ENCODE assay signal across 20 mouse cellular contexts in genomic region chr19:56378554-56379172, GRCm38 (mm10). TPM values are rescaled to one million over a fixed set of nuclear protein-coding genes. Genes with fewer than 3 reads are reported as not detected.
A peak's percentile ranks its signal among the peaks of the same experiment; 100 is the strongest.
DNase-seq lines count a peak whose midpoint lies in the region; ATAC-seq and TF ChIP-seq lines count a peak whose summit lies in the region.
"Had no signal": no experiment of that assay in that cellular context is flagged by ENCODE, and none has a peak within 500 bp of the region (broad histone marks: within the 10 kb centered on the region; RNA-seq: fewer than 3 reads in every experiment).

No protein-coding gene starts in this region.

- H3K9me3 ChIP-seq in heart, embryonic 12.5 days (replicated peaks), result 0 out of 2 replicates have a peak, but pooled peaks cover 5% of the 10 kb centered on the region
- H3K9me3 ChIP-seq: embryonic facial prominence, embryonic 12.5 days; hindbrain, embryonic 10.5 days; kidney, embryonic 15.5 days; limb, embryonic 12.5 days; lung, embryonic 15.5 days; midbrain, embryonic 12.5 days had no signal

- no peak overlapping the region; the same call in 1 of the 2 replicates for H3K4me3 ChIP-seq in gastrocnemius, adult 2 months
- H3K4me3 ChIP-seq in heart, embryonic 12.5 days, result no peak overlapping the region
- H3K4me3 ChIP-seq: embryonic facial prominence, embryonic 12.5 days; hindbrain, embryonic 10.5 days; kidney, embryonic 15.5 days; layer of hippocampus, adult 2 months; limb, embryonic 12.5 days; lung, embryonic 15.5 days; midbrain, embryonic 12.5 days; myocyte had no signal

- peak; percentile 67 for ATAC-seq in heart, embryonic 12.5 days (ENCODE audit: insufficient number of reproducible peaks, low FRiP score)
- no peak for ATAC-seq in monocyte, adult 5-6 weeks (replicated peaks; ENCODE audit: insufficient number of reproducible peaks, low FRiP score, low TSS enrichment, poor library complexity, severe bottlenecking)
- ATAC-seq: inflammation-experienced regulatory T-cells, adult 6 months; Patski had no signal

- peaks cover 29% of the 10 kb centered on the region for H3K36me3 ChIP-seq in heart, embryonic 12.5 days
- H3K36me3 ChIP-seq: embryonic facial prominence, embryonic 12.5 days; hindbrain, embryonic 10.5 days; kidney, embryonic 15.5 days; limb, embryonic 12.5 days; lung, embryonic 15.5 days; midbrain, embryonic 12.5 days had no signal

- TF ChIP-seq CTCF in gastrocnemius, adult 2 months (IDR thresholded peaks at IDR 0.05), result no peak

- H3K27me3 ChIP-seq in heart, embryonic 12.5 days (replicated peaks), result no peaks in the 10 kb centered on the region
- H3K27me3 ChIP-seq: embryonic facial prominence, embryonic 12.5 days; kidney, embryonic 15.5 days; limb, embryonic 12.5 days; lung, embryonic 15.5 days; midbrain, embryonic 12.5 days; Patski had no signal

- H3K9ac ChIP-seq in heart, embryonic 12.5 days, result no peak overlapping the region
- H3K9ac ChIP-seq: embryonic facial prominence, embryonic 12.5 days; kidney, embryonic 15.5 days; limb, embryonic 12.5 days; lung, embryonic 15.5 days; midbrain, embryonic 12.5 days had no signal

- peak; percentile 70 for DNase-seq in gastrocnemius, adult 2 months
- no peak for DNase-seq in gastrocnemius, postnatal 36 days
- peak; percentile 98 for DNase-seq in heart, adult 11 months
- DNase-seq in heart, postnatal 36 days, result peak; percentile 55 to 61
- no peak for DNase-seq in gastrocnemius, postnatal 4 days (ENCODE audit: low spot score in 2 of 2)
- DNase-seq in layer of hippocampus, postnatal 36 days, result no peak
- DNase-seq: thymus, postnatal 4 days had no signal

- H3K4me1 ChIP-seq in heart, embryonic 12.5 days (replicated peaks), result peaks cover 22% of the 10 kb centered on the region
- H3K4me1 ChIP-seq: embryonic facial prominence, embryonic 12.5 days; hindbrain, embryonic 10.5 days; kidney, embryonic 15.5 days; limb, embryonic 12.5 days; lung, embryonic 15.5 days; midbrain, embryonic 12.5 days had no signal

- H3K4me2 ChIP-seq in heart, embryonic 12.5 days, result peak overlapping the region; percentile 8; the same call in 1 of the 2 replicates
- H3K4me2 ChIP-seq: embryonic facial prominence, embryonic 12.5 days; kidney, embryonic 15.5 days; limb, embryonic 12.5 days; lung, embryonic 15.5 days; midbrain, embryonic 12.5 days had no signal

- peak overlapping the region; percentile 71 for H3K27ac ChIP-seq in gastrocnemius, adult 2 months
- H3K27ac ChIP-seq in heart, embryonic 12.5 days (ENCODE audit: poor library complexity, severe bottlenecking), result peak overlapping the region; percentile 84
- H3K27ac ChIP-seq: embryonic facial prominence, embryonic 12.5 days; hindbrain, embryonic 10.5 days; kidney, embryonic 15.5 days; layer of hippocampus, adult 2 months; limb, embryonic 12.5 days; lung, embryonic 15.5 days; midbrain, embryonic 12.5 days had no signal

- 32% methylated on average over 13 of the region's 13 CpGs for WGBS in heart, embryonic 12.5 days

- intact Hi-C loops in gastrocnemius, adult 2 months (cut with DNase I), result no loop called here
- intact Hi-C loops in gastrocnemius, postnatal 36 days (cut with DNase I), result no loop called here
- intact Hi-C loops in heart, postnatal 36 days (cut with DNase I), result no loop called here

RNA-seq across cellular contexts. Expression of gene Nrap, which starts 11.2 kb away (rescaled TPM):
- 100 to 1,000 TPM; 675 to 914 TPM for total RNA-seq in gastrocnemius, adult 2 months (2021)
- 100 to 1,000 TPM; 598 to 893 TPM for total RNA-seq in gastrocnemius, postnatal 36 days (2021)
- 23.2 and 26.3 TPM in 2 replicates for polyA plus RNA-seq in heart, embryonic 12.5 days (2016; fragmentation: Nextera tagmentation; extraction: Ambion mirVana)
- 100 to 1,000 TPM; 359 to 393 TPM for total RNA-seq in heart, postnatal 36 days (2021)
- total RNA-seq in monocyte, adult 5-6 weeks (2017), result 0.43 TPM in 1 of 3 replicates, not detected in the others
- total RNA-seq in gastrocnemius, postnatal 4 days (2021), result 100 to 1,000 TPM; 293 to 350 TPM
- under 1 TPM; 0.07 to 0.08 TPM for total RNA-seq in layer of hippocampus, postnatal 36 days (2021)
- total RNA-seq: neutrophil, adult 5-6 weeks had no signal
- polyA plus RNA-seq: inflammation-experienced regulatory T-cells, adult 6 months had no signal

RNA-seq across cellular contexts. Expression of gene Casp7, which starts 18.3 kb away (rescaled TPM):
- 1 to 10 TPM; 2.4 to 4.9 TPM for total RNA-seq in gastrocnemius, adult 2 months (2021)
- total RNA-seq in gastrocnemius, postnatal 36 days (2021), result 1 to 10 TPM; 5.1 to 5.3 TPM
- 31.6 and 33.9 TPM in 2 replicates for polyA plus RNA-seq in heart, embryonic 12.5 days (2016; fragmentation: Nextera tagmentation; extraction: Ambion mirVana)
- 10 to 100 TPM in 1 of 2 experiments, 1 to 10 TPM in 1; 9.9 to 12.9 TPM for total RNA-seq in heart, postnatal 36 days (2021)
- 24.3 to 36.1 TPM (median 25.4 TPM) in 3 replicates for total RNA-seq in monocyte, adult 5-6 weeks (2017)
- 10 to 100 TPM; 18.0 to 18.7 TPM for total RNA-seq in gastrocnemius, postnatal 4 days (2021)
- 1 to 10 TPM; 1.3 to 1.9 TPM for total RNA-seq in layer of hippocampus, postnatal 36 days (2021)

Comparison
In these comparisons a context has a peak if more than half of its experiments do, and no peak if none do; other contexts are left out.
1. DNase-seq: peak in gastrocnemius, adult 2 months (single experiment), heart, adult 11 months (single experiment) and heart, postnatal 36 days (2 of 2); none in gastrocnemius, postnatal 36 days (0 of 2), gastrocnemius, postnatal 4 days (0 of 2) and layer of hippocampus, postnatal 36 days (0 of 2).
2. RNA of gene Nrap, which starts 11.2 kb away (total RNA-seq): 675 to 914 TPM in gastrocnemius, adult 2 months, 598 to 893 TPM in gastrocnemius, postnatal 36 days, 359 to 393 TPM in heart, postnatal 36 days and 293 to 350 TPM in gastrocnemius, postnatal 4 days; 0.07 to 0.08 TPM in layer of hippocampus, postnatal 36 days and 0.43 TPM in monocyte, adult 5-6 weeks; every median in the first group is over 100 times any median in the second.